Mouse (Mus musculus) lung, adult 2 months (tissue): ENCODE results near the gene Cenpk.

ENCODE experiments used
- CTCF ChIP-seq: fragments of 200-500 bp; IDR thresholded peaks from 2 replicates; pipeline ENCODE4 v1.5.1; 2011; ENCODE audit warnings: mild to moderate bottlenecking, low read length, control low read depth; ENCODE audit not compliant: insufficient read depth
- POLR2A ChIP-seq: fragments of 200-500 bp; IDR thresholded peaks from 2 replicates; pipeline ENCODE4 v1.6.1; 2011; ENCODE audit warnings: low read depth, mild to moderate bottlenecking, control low read depth, low read length, borderline replicate concordance; ENCODE audit errors: extremely low read depth

GRCm38 (mm10) chr13:104187357-104187756 lies 41.1 kb upstream of the Cenpk start:
- TF ChIP-seq CTCF (no peak), POLR2A (no peak)
